Mouse (Mus musculus) kidney, adult 2 months (tissue): ENCODE measurements around the gene Cnot3.

Experiments used
- CTCF ChIP-seq: fragments of 200-500 bp; conservative IDR thresholded peaks from 2 replicates; pipeline ENCODE4 v1.5.1; 2011; ENCODE audit warnings: low read depth, mild to moderate bottlenecking, control low read depth, low read length, moderate library complexity, mixed read lengths; ENCODE audit not compliant: insufficient read depth, insufficient read length
- POLR2A ChIP-seq: fragments of 200-500 bp; IDR thresholded peaks from one replicate; pipeline ENCODE4 v1.6.1; 2011; ENCODE audit warnings: low read depth, low read length, control low read depth

GRCm38 (mm10) chr7:3698471-3698870, 53.4 kb downstream of the Cnot3 start:
- no peak for TF ChIP-seq POLR2A
- TF ChIP-seq CTCF: no peak
